Mouse (Mus musculus) megakaryocyte, embryonic 14.5 days (primary cell): Measurements from ENCODE around the gene Myo5c.

ENCODE experiments used
- FLI1 ChIP-seq: IDR thresholded peaks from 2 replicates; pipeline ENCODE4 v1.6.1; 2012; ENCODE audit warnings: low read length, inconsistent platforms, mixed read lengths
- GATA1 ChIP-seq: IDR thresholded peaks from 3 replicates; pipeline ENCODE4 v1.6.1; 2012; ENCODE audit warnings: mixed read lengths, low read length, inconsistent platforms, borderline replicate concordance

DNA sequence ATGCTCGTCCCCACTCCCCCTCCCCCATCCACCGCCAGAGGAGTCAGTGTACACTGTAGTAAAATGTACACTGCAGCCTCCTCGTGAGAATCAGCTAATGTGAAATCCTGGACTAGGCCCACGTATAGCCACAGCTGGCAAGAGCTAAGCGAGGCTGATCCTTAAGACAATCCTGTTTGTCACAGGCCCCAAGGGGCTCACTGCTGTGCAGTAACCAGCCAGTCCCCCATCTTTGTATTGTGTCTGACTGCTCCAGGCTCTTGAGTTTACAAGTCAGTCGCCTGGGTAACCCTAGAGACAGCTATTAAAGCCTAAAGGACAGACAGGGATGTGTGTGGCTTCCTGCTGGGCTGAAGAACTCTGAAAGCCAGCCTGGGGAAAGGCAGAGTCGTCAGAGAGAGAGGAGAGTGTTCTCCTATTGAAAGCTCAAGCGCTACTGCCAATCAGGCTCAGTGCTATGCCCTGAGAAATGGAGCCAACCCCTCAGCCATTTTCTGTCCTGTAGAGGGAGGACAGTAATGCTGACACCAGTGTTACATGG is 29.6 kb downstream of the Myo5c start:
- TF ChIP-seq GATA1 (no peak), FLI1 (no peak)
